Mouse (Mus musculus) neural tube, embryonic 11.5 days (tissue): Measurements from ENCODE around the gene Lzts2. TPM values are rescaled to one million over a fixed set of nuclear protein-coding genes. Genes with fewer than 3 reads are reported as not detected.

Experiments used
- ATAC-seq: fragments of 200-750 bp; cut with Nextera tagmentation; 2 replicates; pipeline ENCODE4 v1.8.0; 2017; ENCODE audit warnings: moderate number of reproducible peaks, mild to moderate bottlenecking, moderate TSS enrichment, moderate library complexity; ENCODE audit not compliant: insufficient read depth, low FRiP score, low TSS enrichment
- DNase-seq: peaks from one replicate; pipeline ENCODE4 v3.0.0-alpha.2; 2015; ENCODE audit warnings: low spot score
- H3K27ac ChIP-seq: fragments of 300-500 bp; sonication (generic); 2 replicates; pipeline ENCODE4 v1.5.1; 2014; ENCODE audit warnings: low read depth, mild to moderate bottlenecking, low read length
- H3K27me3 ChIP-seq: fragments of 300-500 bp; sonication (generic); 2 replicates; pipeline ENCODE4 v1.6.1; 2014; ENCODE audit warnings: mild to moderate bottlenecking, low read length, mixed read lengths; ENCODE audit not compliant: control insufficient read depth, insufficient read depth
- H3K36me3 ChIP-seq: fragments of 300-500 bp; sonication (generic); 2 replicates; pipeline ENCODE4 v1.6.1; 2014; ENCODE audit warnings: mild to moderate bottlenecking, low read length, moderate library complexity, mixed read lengths; ENCODE audit not compliant: control insufficient read depth, insufficient read depth
- H3K4me1 ChIP-seq: fragments of 300-500 bp; sonication (generic); 2 replicates; pipeline ENCODE4 v1.6.1; 2014; ENCODE audit warnings: low read length, mixed read lengths; ENCODE audit not compliant: control insufficient read depth, insufficient read depth
- H3K4me2 ChIP-seq: fragments of 300-500 bp; sonication (generic); 2 replicates; pipeline ENCODE4 v1.6.1; 2014; ENCODE audit warnings: low read depth, mild to moderate bottlenecking, moderate library complexity
- H3K4me3 ChIP-seq: fragments of 300-500 bp; sonication (generic); 2 replicates; pipeline ENCODE4 v1.5.1; 2014; ENCODE audit warnings: low read depth, low read length
- H3K9ac ChIP-seq: fragments of 300-500 bp; sonication (generic); 2 replicates; pipeline ENCODE4 v1.6.1; 2014; ENCODE audit warnings: mild to moderate bottlenecking, low read length
- H3K9me3 ChIP-seq: fragments of 300-500 bp; sonication (generic); 2 replicates; pipeline ENCODE4 v1.6.1; 2016; ENCODE audit warnings: low read length; ENCODE audit not compliant: control insufficient read depth
- WGBS: fragments of 180-500 bp; shearing (Covaris S2); extraction: QIAGEN DNeasy Blood & Tissue Kit; methylation state at CpG from one replicate; pipeline ENCODE4 v1.1.7; 2014; 5-methylcytosine and 5-hydroxymethylcytosine counted together
- polyA plus RNA-seq: library from polyadenylated mRNA; unstranded; fragments of >200 nt; fragmentation: Nextera tagmentation; extraction: Ambion mirVana; gene quantifications from 2 replicates; pipeline ENCODE4 v1.2.1, GENCODE M21; 2014

Gene Lzts2
- polyA plus RNA-seq: 52.8 and 57.5 TPM in 2 replicates

DNA sequence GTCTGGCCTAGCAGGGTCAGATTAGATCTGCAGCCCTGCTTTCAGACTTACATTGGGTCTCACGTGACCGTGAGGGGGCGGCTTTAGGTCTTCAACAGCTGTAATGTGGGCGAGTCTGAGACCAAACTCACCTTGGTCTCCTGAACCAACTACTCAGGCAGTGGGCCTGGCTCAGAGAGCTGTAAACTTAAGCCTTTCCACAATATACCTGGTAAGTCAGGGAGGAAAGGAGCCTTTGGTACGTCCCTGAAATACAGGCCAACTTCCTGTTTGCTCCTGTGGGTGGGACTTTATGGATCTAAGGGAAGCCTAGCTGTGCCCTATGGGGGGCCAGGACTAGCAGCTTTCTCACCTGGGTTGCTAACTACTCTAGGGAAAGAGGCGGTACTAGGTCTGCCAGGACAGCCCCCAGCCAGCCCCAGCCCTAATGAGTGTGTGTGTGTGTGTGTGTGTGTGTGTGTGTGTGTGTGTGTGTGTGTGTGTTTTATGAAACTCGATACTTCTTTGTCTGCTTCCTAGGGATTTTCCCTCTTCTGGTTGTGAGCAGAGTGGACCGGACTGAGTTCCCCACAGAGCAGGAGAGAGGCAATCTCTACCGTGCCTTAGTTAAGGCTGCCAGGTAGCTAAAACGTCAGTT, at the start of gene Lzts2:
Lzts2 (plus strand) TSS at position 80 of the 637 bp plus-strand sequence.
- Histone ChIP-seq H3K4me3 (peak within 1 kb of the TSS; percentile 81), H3K9ac (peak within 1 kb of the TSS; percentile 94), H3K27me3 (no peaks in the 10 kb centered on the region), H3K27ac (peak within 1 kb of the TSS; percentile 58), H3K36me3 (peaks cover 2% of the 10 kb centered on the region; the same call in 1 of the 2 replicates), H3K4me2 (peak within 1 kb of the TSS; percentile 87), H3K4me1 (peaks cover 21% of the 10 kb centered on the region), H3K9me3 (no peaks in the 10 kb centered on the region)
- DNase-seq (peak; percentile 32), ATAC-seq (no peak)
- 5% methylated on average over 10 of the region's 10 CpGs for WGBS

DNA sequence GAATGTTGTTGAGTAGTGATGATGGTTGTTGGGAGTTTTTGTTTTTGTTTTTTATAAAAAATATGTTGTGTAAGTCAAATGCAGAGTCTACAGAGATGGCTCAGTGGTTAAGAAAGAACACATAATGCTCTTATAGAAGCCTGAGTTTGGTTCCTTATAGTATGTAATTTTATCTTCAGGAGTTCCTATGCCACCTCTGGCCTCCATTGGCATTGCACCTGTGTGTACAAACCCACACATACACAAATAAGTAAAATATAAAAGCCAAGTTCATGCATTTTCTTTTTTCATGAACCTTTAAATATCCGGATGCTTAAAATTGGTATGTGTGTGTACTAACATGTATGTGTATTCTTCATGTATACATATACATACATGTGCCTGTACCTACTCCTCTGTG, 48.2 kb upstream of the Lzts2 start:
- Histone ChIP-seq H3K9me3 (no peaks in the 10 kb centered on the region), H3K27ac (no peak overlapping the region), H3K4me1 (no peaks in the 10 kb centered on the region), H3K36me3 (peaks cover 18% of the 10 kb centered on the region; the same call in 1 of the 2 replicates), H3K4me3 (no peak overlapping the region), H3K27me3 (no peaks in the 10 kb centered on the region), H3K4me2 (no peak overlapping the region), H3K9ac (no peak overlapping the region)
- DNase-seq (no peak), ATAC-seq (no peak)
- 98% methylated on average over 1 of the region's 1 CpGs for WGBS

DNA sequence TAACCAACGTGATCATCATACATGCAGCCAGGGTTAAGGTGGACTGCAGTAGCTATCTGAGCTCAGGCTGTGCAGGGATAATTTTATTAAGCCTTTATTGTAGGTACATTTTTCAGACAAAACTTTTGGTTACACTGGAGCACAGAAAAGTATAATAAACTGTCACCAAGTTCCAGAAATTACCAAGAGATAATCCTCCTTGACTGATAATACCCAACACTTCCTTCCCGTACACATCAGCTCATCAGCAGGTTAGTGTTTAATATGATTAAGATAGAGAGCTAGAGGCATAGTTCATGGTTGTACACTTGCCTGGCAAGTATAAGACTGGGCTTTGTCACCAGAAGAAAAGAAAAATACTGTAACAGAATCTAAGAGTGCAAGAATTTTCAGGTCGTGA, 45.9 kb upstream of the Lzts2 start:
- no peak overlapping the region for H3K27ac ChIP-seq
- H3K4me1 ChIP-seq: no peaks in the 10 kb centered on the region
- no peaks in the 10 kb centered on the region for H3K9me3 ChIP-seq
- H3K9ac ChIP-seq: no peak overlapping the region
- H3K4me3 ChIP-seq: no peak overlapping the region
- whole genome bisulfite sequencing: 86% methylated on average over 3 of the region's 3 CpGs
- DNase-seq (no peak), ATAC-seq (no peak)
- H3K27me3 ChIP-seq: no peaks in the 10 kb centered on the region
- H3K36me3 ChIP-seq: peaks cover 18% of the 10 kb centered on the region
- H3K4me2 ChIP-seq: no peak overlapping the region

DNA sequence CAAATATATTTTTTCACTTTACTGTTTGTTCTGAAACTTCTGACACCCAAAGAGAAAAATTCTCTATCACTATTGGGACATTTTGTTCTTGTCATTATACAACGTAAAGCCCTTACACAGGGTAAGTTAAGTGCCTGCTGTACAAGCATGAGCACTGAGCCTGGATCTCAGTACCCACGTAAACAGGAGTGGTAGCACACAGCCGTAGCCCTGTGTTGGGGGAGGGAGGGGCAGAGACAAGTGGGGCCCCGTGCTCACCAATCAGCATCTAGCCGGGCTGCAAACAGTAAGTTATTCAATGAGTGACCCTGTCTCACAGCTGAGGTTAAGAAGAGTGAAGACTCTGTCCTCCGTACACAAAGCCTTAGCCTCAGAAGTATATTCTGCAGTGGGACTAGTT, 37.6 kb upstream of the Lzts2 start:
- H3K4me1 ChIP-seq: no peaks in the 10 kb centered on the region
- WGBS: 87% methylated on average over 6 of the region's 6 CpGs
- peaks cover 22% of the 10 kb centered on the region for H3K36me3 ChIP-seq
- no peaks in the 10 kb centered on the region for H3K9me3 ChIP-seq
- no peaks in the 10 kb centered on the region for H3K27me3 ChIP-seq
- H3K4me2 ChIP-seq: no peak overlapping the region
- H3K9ac ChIP-seq: no peak overlapping the region
- no peak overlapping the region for H3K4me3 ChIP-seq
- ATAC-seq: no peak
- DNase-seq: no peak
- H3K27ac ChIP-seq: no peak overlapping the region

DNA sequence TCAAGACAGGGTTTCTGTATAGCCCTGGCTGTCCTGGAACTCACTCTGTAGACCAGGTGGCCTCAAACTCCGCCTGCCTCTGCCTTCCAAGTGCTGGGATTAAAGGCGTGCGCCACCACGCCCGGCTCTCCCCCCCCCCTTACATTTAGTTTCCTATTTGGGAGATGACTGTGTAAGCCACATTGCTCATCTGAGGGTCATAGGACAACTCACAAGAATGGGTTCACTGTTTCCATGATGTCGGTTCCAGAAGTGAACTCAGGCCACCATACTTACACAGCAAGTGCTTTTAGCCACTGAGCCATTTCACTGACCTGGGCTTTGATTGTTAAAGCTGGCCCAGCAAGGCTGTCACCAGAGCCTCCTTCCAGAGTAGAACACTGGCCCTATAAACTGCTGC, 37.1 kb upstream of the Lzts2 start:
- Histone ChIP-seq H3K27me3 (no peaks in the 10 kb centered on the region), H3K9me3 (no peaks in the 10 kb centered on the region), H3K4me1 (no peaks in the 10 kb centered on the region), H3K36me3 (peaks cover 22% of the 10 kb centered on the region), H3K4me3 (no peak overlapping the region), H3K27ac (no peak overlapping the region), H3K4me2 (no peak overlapping the region), H3K9ac (no peak overlapping the region)
- WGBS: 96% methylated on average over 6 of the region's 6 CpGs
- ATAC-seq: no peak
- no peak for DNase-seq

DNA sequence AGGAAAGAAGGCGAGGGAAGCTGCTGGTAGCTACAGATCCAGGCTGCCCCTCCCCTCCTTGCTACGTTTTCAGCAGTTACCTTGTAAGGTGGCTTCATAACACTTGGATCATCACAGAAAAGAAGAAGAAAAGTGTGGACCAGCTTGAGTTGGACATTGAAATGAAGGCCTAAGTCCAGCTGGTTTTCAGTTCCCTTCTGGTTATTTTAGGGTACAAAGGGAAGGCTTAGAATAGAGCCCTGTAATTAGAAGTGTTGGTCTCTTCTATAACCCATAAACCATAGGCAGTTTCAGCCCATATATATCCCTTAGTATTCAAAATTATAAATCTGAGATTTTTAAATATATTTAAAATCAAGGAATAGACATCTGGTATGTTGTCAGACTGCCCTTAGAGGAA, 33.4 kb upstream of the Lzts2 start:
- no peak for ATAC-seq
- H3K36me3 ChIP-seq: peaks cover 8% of the 10 kb centered on the region
- WGBS: 73% methylated on average over 2 of the region's 2 CpGs
- no peaks in the 10 kb centered on the region for H3K27me3 ChIP-seq
- H3K27ac ChIP-seq: no peak overlapping the region
- no peak overlapping the region for H3K9ac ChIP-seq
- H3K4me3 ChIP-seq: no peak overlapping the region
- no peak for DNase-seq
- H3K4me1 ChIP-seq: no peaks in the 10 kb centered on the region
- H3K9me3 ChIP-seq: no peaks in the 10 kb centered on the region
- H3K4me2 ChIP-seq: no peak overlapping the region

DNA sequence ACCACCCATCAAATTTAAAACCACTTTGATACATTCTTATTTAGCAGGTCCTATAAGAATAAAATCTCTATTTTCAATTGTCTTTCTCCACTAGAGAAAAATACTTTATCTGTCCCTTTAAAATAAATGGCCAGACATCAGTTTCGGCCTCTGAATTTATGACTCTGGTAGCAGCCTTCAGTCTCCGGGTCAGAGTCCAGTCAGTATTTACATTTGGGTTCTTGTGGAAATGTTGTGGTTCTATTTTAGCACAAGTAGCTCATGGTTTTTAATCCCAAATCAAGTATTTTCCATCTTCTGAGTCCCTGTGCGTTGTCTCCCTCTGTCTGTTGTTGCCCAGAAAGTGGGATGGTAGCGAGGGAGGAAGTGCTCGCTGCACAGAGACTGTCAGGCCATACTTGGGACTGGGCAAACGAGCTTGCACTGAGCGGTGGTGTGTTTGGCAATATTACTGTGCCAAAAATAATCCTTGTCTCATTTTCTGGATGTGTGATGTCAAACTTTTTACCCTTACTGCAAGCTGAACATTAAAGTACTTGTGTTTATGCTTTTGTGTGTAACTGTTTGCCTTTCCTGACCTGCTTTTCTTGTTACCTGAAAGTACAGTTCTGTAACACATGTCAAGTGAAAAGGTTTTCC, 31.6 kb upstream of the Lzts2 start:
- Histone ChIP-seq H3K4me3 (no peak overlapping the region), H3K9ac (no peak overlapping the region), H3K27me3 (no peaks in the 10 kb centered on the region), H3K36me3 (peaks cover 4% of the 10 kb centered on the region; the same call in 1 of the 2 replicates), H3K9me3 (no peaks in the 10 kb centered on the region), H3K27ac (no peak overlapping the region), H3K4me1 (no peaks in the 10 kb centered on the region), H3K4me2 (no peak overlapping the region)
- WGBS: 85% methylated on average over 7 of the region's 7 CpGs
- no peak for DNase-seq
- no peak for ATAC-seq

DNA sequence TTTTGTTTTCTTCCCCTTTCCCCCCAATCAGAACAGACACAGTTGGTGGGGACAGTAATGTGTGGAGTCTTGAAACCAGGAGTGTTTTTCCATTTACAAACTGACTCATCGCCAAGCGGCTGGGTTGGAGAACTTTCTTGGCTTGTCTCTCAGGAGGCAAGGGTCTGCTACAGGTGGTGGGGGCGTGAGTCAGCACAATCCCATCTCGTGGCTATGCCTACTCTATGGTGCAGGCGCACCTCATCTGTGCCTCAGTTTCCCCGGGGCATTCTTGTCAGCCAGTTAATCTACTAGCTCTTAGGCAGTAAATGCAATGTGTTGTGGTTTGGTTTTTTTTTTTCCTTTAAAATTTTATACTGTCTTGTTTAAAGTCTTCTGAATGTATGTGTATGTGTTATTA, 30.8 kb upstream of the Lzts2 start:
- DNase-seq (no peak), ATAC-seq (no peak)
- 93% methylated on average over 6 of the region's 6 CpGs for WGBS
- Histone ChIP-seq H3K4me1 (no peaks in the 10 kb centered on the region), H3K4me3 (no peak overlapping the region), H3K9ac (no peak overlapping the region), H3K9me3 (no peaks in the 10 kb centered on the region), H3K36me3 (peaks cover 3% of the 10 kb centered on the region; the same call in 1 of the 2 replicates), H3K27me3 (no peaks in the 10 kb centered on the region), H3K27ac (no peak overlapping the region), H3K4me2 (no peak overlapping the region)

DNA sequence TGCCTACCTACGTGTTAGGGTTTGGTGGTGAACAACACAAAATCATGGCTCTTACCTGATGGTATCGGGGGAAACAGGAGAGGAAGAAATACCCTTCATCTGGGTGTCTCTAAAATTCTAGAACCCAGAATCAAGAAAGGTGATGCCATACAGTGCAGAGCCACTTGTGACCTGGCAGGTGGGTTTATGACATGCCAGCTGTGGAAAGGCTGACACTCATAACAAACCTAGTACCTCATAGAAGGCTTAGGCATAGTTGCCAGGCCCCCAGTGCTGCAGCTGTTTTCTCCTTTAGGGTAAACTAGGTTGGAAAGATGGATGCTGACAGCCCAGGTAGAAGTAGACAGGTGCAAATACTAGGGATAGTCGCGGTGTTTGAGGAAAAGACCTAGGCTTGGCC, 29.8 kb upstream of the Lzts2 start:
- Histone ChIP-seq H3K27ac (no peak overlapping the region), H3K27me3 (no peaks in the 10 kb centered on the region), H3K4me2 (no peak overlapping the region), H3K4me1 (peaks cover 2% of the 10 kb centered on the region; the same call in 1 of the 2 replicates), H3K36me3 (peaks cover 2% of the 10 kb centered on the region; the same call in 1 of the 2 replicates), H3K4me3 (no peak overlapping the region), H3K9ac (no peak overlapping the region), H3K9me3 (no peaks in the 10 kb centered on the region)
- no peak for ATAC-seq
- DNase-seq: no peak
- 94% methylated on average over 4 of the region's 4 CpGs for WGBS
